Mouse (Mus musculus) cerebellum, adult 2 months (tissue): ENCODE data around the gene Art4. TPM values are rescaled to one million over a fixed set of nuclear protein-coding genes. Genes with fewer than 3 reads are reported as not detected.

Experiments
- DNase-seq, 2 experiments: peaks; one replicate each; pipeline ENCODE4 v3.0.0; 2021
- H3K27ac ChIP-seq: fragments of 200-500 bp; 2 replicates; pipeline ENCODE4 v1.5.1; 2012; ENCODE audit warnings: low read length, control low read depth, inconsistent platforms; ENCODE audit not compliant: insufficient read depth
- H3K27me3 ChIP-seq: fragments of 200-500 bp; 2 replicates; pipeline ENCODE4 v1.6.1; 2012; ENCODE audit warnings: inconsistent platforms, mild to moderate bottlenecking, low read length, moderate library complexity; ENCODE audit not compliant: control insufficient read depth, insufficient read depth
- H3K4me1 ChIP-seq: fragments of 200-500 bp; 2 replicates; pipeline ENCODE4 v1.6.1; 2011; ENCODE audit warnings: low read length; ENCODE audit not compliant: control insufficient read depth, insufficient read depth
- H3K4me3 ChIP-seq: fragments of 200-500 bp; replicated peaks from 2 replicates; pipeline ENCODE3; 2011; ENCODE audit warnings: mild to moderate bottlenecking, low read depth, low read length, control low read depth; ENCODE audit not compliant: insufficient read depth
- CTCF ChIP-seq: fragments of 200-500 bp; IDR thresholded peaks from 2 replicates; pipeline ENCODE4 v1.5.1; 2011; ENCODE audit warnings: low read depth, mild to moderate bottlenecking, control low read depth, low read length, moderate library complexity, borderline replicate concordance; ENCODE audit not compliant: insufficient read depth
- POLR2A ChIP-seq: fragments of 200-500 bp; IDR thresholded peaks from 2 replicates; pipeline ENCODE4 v1.6.1; 2011; ENCODE audit warnings: low read length, control low read depth, borderline replicate concordance; ENCODE audit not compliant: insufficient read depth
- WGBS: fragments of 180-500 bp; shearing (Covaris S2); methylation state at CpG from one replicate; pipeline ENCODE4 v1.1.7; 2018; 5-methylcytosine and 5-hydroxymethylcytosine counted together
- polyA plus RNA-seq: library from polyadenylated mRNA; depleted of rRNA; stranded (reverse); fragments of >200 nt; gene quantifications from 2 replicates; pipeline ENCODE4 v1.2.3, GENCODE M21; 2012; rRNA removed

The Art4 gene
- polyA plus RNA-seq = 0.16 and 0.29 TPM in 2 replicates

DNA sequence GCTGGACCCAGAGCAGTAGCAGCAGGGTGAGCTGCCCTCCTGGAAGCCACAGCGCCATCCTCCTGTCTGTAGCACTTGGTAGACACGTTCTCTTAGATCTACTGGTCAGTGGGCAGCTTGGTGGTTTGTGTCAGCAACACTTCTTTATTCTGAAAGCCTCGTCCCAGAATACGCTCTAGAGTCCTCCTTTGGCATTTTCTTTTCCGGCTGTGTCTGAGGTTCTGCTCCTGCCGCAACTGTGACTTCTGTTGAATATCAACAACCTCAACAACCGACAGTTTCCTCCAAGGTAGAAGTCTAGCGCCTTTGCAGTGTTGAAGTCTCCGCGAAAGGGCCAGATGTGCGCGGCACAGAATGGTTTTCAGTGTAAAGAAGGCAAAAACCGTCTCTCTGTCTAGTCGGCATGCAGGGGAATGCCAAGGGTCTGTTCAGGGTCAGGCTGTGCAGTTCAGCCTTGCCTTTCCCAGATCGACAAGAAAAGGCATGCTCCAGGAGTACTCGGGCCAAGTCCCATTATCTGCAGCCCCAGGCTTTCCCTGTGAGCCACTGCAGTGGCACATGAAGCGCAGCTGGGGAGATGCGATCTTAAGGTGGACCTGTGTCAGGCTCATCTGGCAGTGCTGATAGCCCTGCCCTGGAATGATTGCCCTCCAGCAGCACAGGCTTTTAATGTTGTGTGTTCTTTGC, at the start of gene Art4:
Gene Art4, minus strand, starts transcription at position 548 of the 687 bp plus-strand sequence.
- Histone ChIP-seq H3K27ac (no peak within 1 kb of the TSS), H3K4me1 (no peaks in the 10 kb centered on the region), H3K4me3 (no peak within 1 kb of the TSS), H3K27me3 (no peaks in the 10 kb centered on the region)
- TF ChIP-seq POLR2A = no peak
- no peak for TF ChIP-seq CTCF
- DNase-seq = no peak
- WGBS = 74% methylated on average over 18 of the region's 18 CpGs

- H3K27me3 ChIP-seq = no peaks in the 10 kb centered on the region
- TF ChIP-seq POLR2A = no peak
- no peak for TF ChIP-seq CTCF
- H3K4me3 ChIP-seq = no peak overlapping the region
- no peak overlapping the region for H3K27ac ChIP-seq
- 54% methylated on average over 10 of the region's 10 CpGs for WGBS
- DNase-seq = no peak
- no peaks in the 10 kb centered on the region for H3K4me1 ChIP-seq
These were observed 49.4 kb upstream of the Art4 start for GRCm38 (mm10) chr6:136906937-136907293.

- DNase-seq = no peak
- no peak for TF ChIP-seq POLR2A
- TF ChIP-seq CTCF = no peak
- Histone ChIP-seq H3K27ac (no peak overlapping the region), H3K4me3 (no peak overlapping the region), H3K4me1 (no peaks in the 10 kb centered on the region), H3K27me3 (no peaks in the 10 kb centered on the region)
- 69% methylated on average over 19 of the region's 19 CpGs for WGBS
These were observed 48.9 kb upstream of the Art4 start for GRCm38 (mm10) chr6:136906283-136906936.

GRCm38 (mm10) chr6:136903885-136904470, 46.4 kb upstream of the Art4 start:
- Histone ChIP-seq H3K27ac (no peak overlapping the region), H3K4me1 (no peaks in the 10 kb centered on the region), H3K27me3 (no peaks in the 10 kb centered on the region), H3K4me3 (no peak overlapping the region)
- WGBS = 61% methylated on average over 8 of the region's 8 CpGs
- no peak for TF ChIP-seq POLR2A
- TF ChIP-seq CTCF = no peak
- no peak for DNase-seq

GRCm38 (mm10) chr6:136902527-136902926, 45.0 kb upstream of the Art4 start:
- DNase-seq = no peak
- 88% methylated on average over 9 of the region's 9 CpGs for WGBS
- no peak overlapping the region for H3K27ac ChIP-seq
- no peak overlapping the region for H3K4me3 ChIP-seq
- no peaks in the 10 kb centered on the region for H3K4me1 ChIP-seq
- no peaks in the 10 kb centered on the region for H3K27me3 ChIP-seq
- TF ChIP-seq CTCF = no peak
- no peak for TF ChIP-seq POLR2A

GRCm38 (mm10) chr6:136901010-136901409, 43.5 kb upstream of the Art4 start:
- no peak overlapping the region for H3K27ac ChIP-seq
- no peaks in the 10 kb centered on the region for H3K27me3 ChIP-seq
- TF ChIP-seq CTCF (no peak), POLR2A (no peak)
- DNase-seq = no peak
- H3K4me3 ChIP-seq = no peak overlapping the region
- 85% methylated on average over 2 of the region's 2 CpGs for WGBS
- H3K4me1 ChIP-seq = no peaks in the 10 kb centered on the region

- no peak overlapping the region for H3K4me3 ChIP-seq
- no peaks in the 10 kb centered on the region for H3K27me3 ChIP-seq
- no peak for DNase-seq
- WGBS = 79% methylated on average over 4 of the region's 4 CpGs
- no peak overlapping the region for H3K27ac ChIP-seq
- TF ChIP-seq CTCF (no peak), POLR2A (no peak)
- no peaks in the 10 kb centered on the region for H3K4me1 ChIP-seq
These were observed 43.0 kb upstream of the Art4 start for GRCm38 (mm10) chr6:136900369-136901009.
